Mouse (Mus musculus) hindbrain, embryonic 12.5 days (tissue): ENCODE results near the gene Dnajb8. TPM values are rescaled to one million over a fixed set of nuclear protein-coding genes. Genes with fewer than 3 reads are reported as not detected.

ENCODE experiments used
- ATAC-seq: fragments of 200-750 bp; cut with Nextera tagmentation; 2 replicates; pipeline ENCODE4 v1.8.0; 2017; ENCODE audit warnings: moderate TSS enrichment; ENCODE audit not compliant: low FRiP score
- H3K27ac ChIP-seq: fragments of 300-500 bp; sonication (generic); 2 replicates; pipeline ENCODE4 v1.5.1; 2016; ENCODE audit warnings: mild to moderate bottlenecking
- H3K27me3 ChIP-seq: fragments of 300-500 bp; sonication (generic); 2 replicates; pipeline ENCODE4 v1.6.1; 2016; ENCODE audit warnings: mild to moderate bottlenecking
- H3K36me3 ChIP-seq: fragments of 300-500 bp; sonication (generic); 2 replicates; pipeline ENCODE4 v1.6.1; 2016; ENCODE audit warnings: mild to moderate bottlenecking
- H3K4me1 ChIP-seq: fragments of 300-500 bp; sonication (generic); 2 replicates; pipeline ENCODE4 v1.6.1; 2016
- H3K4me2 ChIP-seq: fragments of 300-500 bp; sonication (generic); replicated peaks from 2 replicates; pipeline ENCODE4 v1.6.1; 2016; ENCODE audit warnings: mild to moderate bottlenecking
- H3K4me3 ChIP-seq: fragments of 300-500 bp; sonication (generic); 2 replicates; pipeline ENCODE4 v1.5.1; 2016; ENCODE audit warnings: mild to moderate bottlenecking
- H3K9ac ChIP-seq: fragments of 300-500 bp; sonication (generic); 2 replicates; pipeline ENCODE4 v1.6.1; 2016; ENCODE audit warnings: mild to moderate bottlenecking, moderate library complexity
- H3K9me3 ChIP-seq: fragments of 300-500 bp; sonication (generic); replicated peaks from 2 replicates; pipeline ENCODE4 v1.6.1; 2016; ENCODE audit warnings: mild to moderate bottlenecking
- WGBS: fragments of 180-500 bp; shearing (Covaris S2); methylation state at CpG from one replicate; pipeline ENCODE4 v1.1.7; 2016; 5-methylcytosine and 5-hydroxymethylcytosine counted together
- polyA plus RNA-seq: library from polyadenylated mRNA; unstranded; fragments of >200 nt; fragmentation: Nextera tagmentation; extraction: Ambion mirVana; gene quantifications from 2 replicates; pipeline ENCODE4 v1.2.1, GENCODE M21; 2016

The Dnajb8 gene
- polyA plus RNA-seq, 1 experiment from 2014 or later, result not detected

DNA sequence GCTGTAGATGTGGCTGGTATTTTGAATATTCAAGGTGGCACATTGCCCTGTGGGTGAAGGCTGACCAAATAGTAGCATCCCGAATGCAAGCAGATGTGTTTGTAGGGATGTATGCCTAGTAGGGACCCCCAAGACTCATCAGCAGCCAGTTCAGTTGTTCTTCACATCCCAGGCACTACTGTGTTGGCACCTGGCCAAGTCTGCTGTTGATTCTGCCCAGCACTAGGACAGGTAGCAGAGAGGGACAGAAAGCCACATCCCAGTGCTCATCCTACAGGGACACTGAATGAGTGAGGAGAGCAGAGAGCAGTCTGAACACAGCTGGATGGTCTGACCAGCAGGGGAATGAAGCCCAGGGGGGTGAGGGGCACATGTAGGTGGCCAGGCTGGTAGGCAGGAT is 27.2 kb downstream of the Dnajb8 start:
- Histone ChIP-seq H3K9me3 (no peaks in the 10 kb centered on the region), H3K4me1 (peaks cover 3% of the 10 kb centered on the region; the same call in 1 of the 2 replicates), H3K4me3 (no peak overlapping the region), H3K36me3 (no peaks in the 10 kb centered on the region), H3K27me3 (no peaks in the 10 kb centered on the region), H3K27ac (no peak overlapping the region), H3K4me2 (no peak overlapping the region), H3K9ac (no peak overlapping the region)
- ATAC-seq, result no peak
- WGBS, result 87% methylated on average over 1 of the region's 1 CpGs

DNA sequence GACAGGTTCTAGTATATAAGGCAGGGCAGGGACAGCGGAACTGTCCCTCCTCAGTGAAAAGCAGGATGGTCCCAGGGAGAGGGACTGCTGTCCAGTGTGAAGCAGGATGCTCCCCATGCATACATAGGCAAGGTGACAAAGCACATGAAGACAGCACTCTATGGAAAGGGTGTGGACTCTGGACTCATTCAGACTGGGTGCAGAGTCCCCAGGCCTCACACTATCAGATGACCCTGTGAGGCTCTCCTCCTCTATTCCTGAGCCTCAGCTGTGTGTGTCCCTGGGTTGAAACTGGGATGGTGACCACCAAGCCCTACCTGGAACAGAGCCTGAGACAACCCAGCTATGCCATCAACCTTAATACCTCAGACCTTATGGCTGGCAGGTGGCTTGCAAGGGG is 29.3 kb downstream of the Dnajb8 start:
- Histone ChIP-seq H3K27me3 (no peaks in the 10 kb centered on the region), H3K4me3 (no peak overlapping the region), H3K27ac (no peak overlapping the region), H3K4me1 (no peaks in the 10 kb centered on the region; the same call in 1 of the 2 replicates), H3K4me2 (no peak overlapping the region), H3K9me3 (no peaks in the 10 kb centered on the region), H3K36me3 (no peaks in the 10 kb centered on the region), H3K9ac (peak overlapping the region; percentile 8; the same call in 1 of the 2 replicates)
- ATAC-seq, result no peak
- WGBS, result 100% methylated on average over 1 of the region's 1 CpGs

DNA sequence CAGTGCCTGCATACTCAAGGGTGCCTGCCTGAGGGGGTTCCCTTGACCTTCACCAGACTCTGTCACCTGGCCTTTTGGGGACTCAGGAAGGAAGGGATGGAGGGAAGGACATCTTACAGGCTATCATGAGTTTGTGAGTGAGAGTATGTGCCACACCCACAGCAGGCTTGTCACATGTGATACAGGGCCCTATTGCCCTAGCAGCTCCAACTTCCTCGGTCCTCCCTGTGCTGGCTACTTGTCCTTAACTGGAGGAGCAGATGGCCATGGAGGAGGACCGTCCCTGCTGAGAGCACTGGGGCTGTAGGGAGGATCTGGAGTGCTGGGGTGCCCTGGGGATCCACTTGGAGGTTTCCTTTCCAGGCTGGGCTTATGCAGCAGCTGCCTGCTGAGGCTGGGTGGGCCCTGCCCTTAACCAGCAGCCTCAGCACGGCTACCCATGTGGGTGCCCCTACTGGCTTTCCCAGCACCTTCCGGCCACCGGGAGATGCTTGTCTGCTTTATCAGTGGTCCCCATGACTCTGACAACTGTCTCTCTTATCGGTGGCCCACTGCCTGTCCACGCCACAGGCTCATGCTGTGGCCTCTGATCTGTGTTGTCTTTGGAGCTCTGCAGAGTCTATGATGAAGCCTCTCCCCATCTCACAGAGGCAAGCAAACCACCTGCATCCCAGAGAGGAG is 29.9 kb downstream of the Dnajb8 start:
- 83% methylated on average over 7 of the region's 7 CpGs for WGBS
- no peak for ATAC-seq

DNA sequence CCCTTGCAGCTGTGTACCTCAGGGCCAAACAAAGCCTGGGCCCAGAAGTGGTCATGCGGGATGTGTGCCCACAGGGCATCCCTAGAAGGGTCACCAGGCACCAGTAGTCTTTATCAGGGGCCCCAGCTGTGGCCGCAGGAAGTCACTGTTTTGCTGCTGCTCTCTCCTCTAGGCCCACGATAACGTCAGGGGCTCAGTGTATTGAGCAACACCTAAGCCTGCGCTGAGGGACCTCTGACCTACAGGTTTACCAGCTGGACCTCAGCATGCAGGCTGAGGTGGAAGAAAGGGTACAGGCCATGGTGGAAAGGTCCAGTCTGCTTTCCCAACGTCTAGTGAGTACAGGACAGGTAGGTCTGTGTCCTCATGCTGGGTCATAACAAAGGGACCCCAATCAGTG is 32.0 kb downstream of the Dnajb8 start:
- no peak overlapping the region for H3K9ac ChIP-seq
- H3K4me3 ChIP-seq, result no peak overlapping the region
- H3K4me2 ChIP-seq, result no peak overlapping the region
- WGBS, result 83% methylated on average over 6 of the region's 6 CpGs
- no peaks in the 10 kb centered on the region for H3K4me1 ChIP-seq
- H3K9me3 ChIP-seq, result no peaks in the 10 kb centered on the region
- H3K36me3 ChIP-seq, result no peaks in the 10 kb centered on the region
- no peak for ATAC-seq
- no peaks in the 10 kb centered on the region for H3K27me3 ChIP-seq
- no peak overlapping the region for H3K27ac ChIP-seq

More for the DNA sequence above, 29.9 kb downstream of the Dnajb8 start:
- no peaks in the 10 kb centered on the region for H3K9me3 ChIP-seq
- H3K4me1 ChIP-seq, result no peaks in the 10 kb centered on the region
- H3K27ac ChIP-seq, result no peak overlapping the region
- H3K27me3 ChIP-seq, result no peaks in the 10 kb centered on the region
- H3K4me3 ChIP-seq, result no peak overlapping the region
- H3K4me2 ChIP-seq, result no peak overlapping the region
- H3K9ac ChIP-seq, result peak overlapping the region; percentile 8; the same call in 1 of the 2 replicates
- no peaks in the 10 kb centered on the region for H3K36me3 ChIP-seq

DNA sequence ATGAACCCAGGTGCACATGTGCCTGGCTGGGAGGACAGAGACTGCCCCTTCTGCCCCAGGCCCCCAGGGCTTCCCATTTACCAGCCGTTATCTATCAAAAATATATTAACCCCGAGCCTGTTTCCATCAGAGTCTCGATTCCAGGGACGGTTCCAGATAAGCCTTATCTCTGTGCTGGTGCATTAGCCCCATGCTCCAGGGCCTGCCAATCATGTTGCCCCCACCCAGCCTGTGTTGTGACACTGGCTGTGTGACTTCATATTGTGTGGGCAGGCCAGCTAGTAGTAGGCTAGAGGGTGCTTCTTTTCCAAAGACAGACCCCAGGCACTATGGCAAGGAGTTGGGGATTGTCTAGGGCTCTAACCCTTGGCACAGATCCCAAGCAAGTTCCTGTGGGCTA is 33.4 kb downstream of the Dnajb8 start:
- H3K27ac ChIP-seq, result no peak overlapping the region
- H3K9me3 ChIP-seq, result no peaks in the 10 kb centered on the region
- no peak overlapping the region for H3K4me2 ChIP-seq
- H3K27me3 ChIP-seq, result no peaks in the 10 kb centered on the region
- H3K4me1 ChIP-seq, result no peaks in the 10 kb centered on the region
- H3K4me3 ChIP-seq, result no peak overlapping the region
- H3K9ac ChIP-seq, result no peak overlapping the region
- ATAC-seq, result no peak
- 80% methylated on average over 4 of the region's 4 CpGs for WGBS
- no peaks in the 10 kb centered on the region for H3K36me3 ChIP-seq

DNA sequence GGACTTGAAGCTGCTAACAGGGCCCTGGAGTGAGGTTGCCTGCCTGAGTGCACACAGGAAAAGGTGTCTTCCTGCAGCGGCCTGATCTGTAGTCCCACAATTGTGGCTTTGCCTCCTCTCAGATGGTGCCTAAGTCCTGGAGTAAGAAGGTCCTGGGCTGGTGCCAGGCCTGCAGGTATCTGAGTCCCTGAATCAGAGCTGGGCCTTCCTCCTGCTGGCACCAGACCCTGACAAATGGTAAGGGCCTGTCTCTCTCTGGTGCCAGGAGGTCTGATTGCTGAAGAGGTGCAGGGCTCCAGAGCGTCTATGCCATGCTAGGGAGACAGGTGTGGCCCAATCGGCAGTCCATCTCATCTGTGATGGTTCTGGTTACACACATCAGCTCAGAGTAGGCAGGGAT is 37.6 kb downstream of the Dnajb8 start:
- ATAC-seq, result no peak
- Histone ChIP-seq H3K27me3 (no peaks in the 10 kb centered on the region), H3K4me3 (no peak overlapping the region), H3K36me3 (no peaks in the 10 kb centered on the region), H3K4me1 (peaks cover 9% of the 10 kb centered on the region), H3K9ac (no peak overlapping the region), H3K27ac (no peak overlapping the region), H3K9me3 (no peaks in the 10 kb centered on the region), H3K4me2 (no peak overlapping the region)
- 92% methylated on average over 3 of the region's 3 CpGs for WGBS

DNA sequence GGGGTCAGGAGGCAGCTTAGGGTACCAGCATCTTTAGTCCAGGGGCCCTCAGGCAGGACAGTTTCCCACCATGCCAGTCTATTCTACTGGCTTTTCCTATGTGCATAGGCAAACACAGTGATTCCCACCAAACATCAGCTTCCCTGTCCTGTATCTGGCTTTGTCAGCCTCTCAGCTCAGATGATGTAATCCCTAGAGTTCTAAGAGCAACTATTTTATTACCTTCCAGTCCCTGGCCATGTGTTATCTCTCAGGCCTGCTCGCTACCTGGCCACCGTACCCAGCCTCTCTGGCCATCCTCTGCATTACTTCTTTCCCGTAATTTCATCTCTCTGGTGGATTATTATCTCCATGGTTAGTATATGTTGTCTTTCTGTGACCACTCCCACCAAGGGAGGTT is 38.6 kb downstream of the Dnajb8 start:
- Histone ChIP-seq H3K9ac (no peak overlapping the region), H3K4me2 (no peak overlapping the region), H3K27me3 (no peaks in the 10 kb centered on the region), H3K36me3 (no peaks in the 10 kb centered on the region), H3K9me3 (no peaks in the 10 kb centered on the region), H3K4me3 (no peak overlapping the region), H3K4me1 (peaks cover 9% of the 10 kb centered on the region), H3K27ac (no peak overlapping the region)
- WGBS, result 91% methylated on average over 3 of the region's 3 CpGs
- no peak for ATAC-seq

DNA sequence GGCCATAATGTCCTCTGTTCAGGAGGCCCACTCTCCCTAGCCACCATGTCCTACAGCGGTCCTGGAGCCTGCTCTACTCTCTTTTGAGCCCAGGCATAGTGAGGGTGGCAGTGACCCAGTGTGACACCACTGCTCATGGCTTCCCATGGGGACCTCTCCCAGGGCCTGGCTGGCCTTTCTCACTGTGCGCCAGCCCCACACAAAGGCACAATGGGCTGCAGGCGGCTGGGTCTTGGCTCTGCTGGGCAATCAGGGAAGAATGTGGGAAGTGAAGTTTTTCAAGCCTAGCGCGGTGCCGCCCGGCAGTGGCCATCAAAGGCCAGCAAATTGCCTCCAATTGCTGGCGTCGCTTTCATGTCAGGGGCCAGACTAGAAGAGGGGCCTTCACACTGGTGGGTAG is 40.1 kb downstream of the Dnajb8 start:
- Histone ChIP-seq H3K27me3 (no peaks in the 10 kb centered on the region), H3K4me2 (no peak overlapping the region), H3K27ac (no peak overlapping the region), H3K4me3 (no peak overlapping the region), H3K36me3 (no peaks in the 10 kb centered on the region), H3K9me3 (no peaks in the 10 kb centered on the region), H3K4me1 (peaks cover 9% of the 10 kb centered on the region), H3K9ac (no peak overlapping the region)
- WGBS, result 32% methylated on average over 9 of the region's 9 CpGs
- no peak for ATAC-seq

DNA sequence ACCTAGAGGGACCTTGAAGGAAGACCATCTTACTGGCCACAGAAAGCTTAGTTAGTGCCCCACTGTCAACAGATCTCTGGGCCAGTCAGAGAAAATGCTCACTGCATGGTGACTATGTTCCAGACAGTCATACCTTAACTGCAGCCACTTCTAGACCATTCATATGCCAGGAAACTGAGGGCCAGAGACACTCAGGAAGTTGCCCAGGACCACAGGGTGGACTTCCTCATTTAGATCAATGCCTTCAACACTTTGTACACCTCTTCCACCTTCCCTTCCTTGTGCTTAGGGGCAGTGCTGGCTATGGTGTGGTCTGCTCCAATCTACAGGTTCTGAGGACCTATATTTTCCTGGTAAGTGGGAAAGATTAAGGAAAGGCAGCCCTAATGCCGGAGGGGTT is 43.3 kb downstream of the Dnajb8 start:
- Histone ChIP-seq H3K9ac (no peak overlapping the region), H3K9me3 (no peaks in the 10 kb centered on the region), H3K4me2 (no peak overlapping the region), H3K4me3 (no peak overlapping the region), H3K27ac (no peak overlapping the region), H3K4me1 (peaks cover 9% of the 10 kb centered on the region), H3K36me3 (no peaks in the 10 kb centered on the region), H3K27me3 (no peaks in the 10 kb centered on the region)
- 93% methylated on average over 1 of the region's 1 CpGs for WGBS
- no peak for ATAC-seq

DNA sequence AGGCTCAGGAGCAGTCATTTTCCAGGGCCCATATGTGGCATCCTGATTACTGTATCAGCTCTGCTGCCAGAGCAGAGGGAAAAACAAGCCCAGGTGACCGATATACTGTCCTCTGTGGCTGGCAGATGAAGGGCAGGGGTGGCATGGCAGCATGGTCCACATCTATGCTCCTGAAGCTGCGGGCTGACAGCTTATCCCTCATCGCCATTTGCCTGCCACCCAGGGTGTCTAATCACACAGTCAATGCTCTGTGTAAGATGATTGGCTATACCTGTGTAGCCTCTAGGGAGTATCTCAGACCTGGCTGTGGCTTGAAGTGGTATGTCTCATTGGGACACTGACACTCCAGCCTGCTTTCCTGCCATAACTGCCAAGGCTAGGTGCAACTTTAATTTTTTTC is 44.0 kb downstream of the Dnajb8 start:
- Histone ChIP-seq H3K27ac (no peak overlapping the region), H3K36me3 (no peaks in the 10 kb centered on the region), H3K9ac (no peak overlapping the region), H3K4me3 (no peak overlapping the region), H3K4me1 (peaks cover 9% of the 10 kb centered on the region), H3K4me2 (no peak overlapping the region), H3K27me3 (no peaks in the 10 kb centered on the region), H3K9me3 (no peaks in the 10 kb centered on the region)
- 83% methylated on average over 3 of the region's 3 CpGs for WGBS
- ATAC-seq, result no peak

DNA sequence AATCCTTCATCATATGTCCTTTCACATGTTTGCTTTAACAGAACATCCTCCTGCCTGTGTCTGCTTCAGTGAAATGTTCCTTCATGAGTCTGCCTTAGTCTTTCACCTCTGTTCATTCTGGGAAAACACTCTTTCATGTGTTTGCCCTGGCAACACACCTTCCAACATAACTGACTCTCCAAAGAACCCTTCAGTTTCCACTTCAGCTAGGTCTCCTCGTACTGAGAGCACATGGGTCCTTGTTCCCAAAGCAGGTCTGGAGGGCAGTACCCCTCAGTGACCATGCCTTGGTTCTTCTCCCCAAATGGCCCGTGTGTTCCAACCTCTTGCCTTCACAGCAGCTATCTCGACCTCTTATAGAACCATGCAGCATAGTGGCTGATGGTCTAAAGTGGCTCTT is 45.0 kb downstream of the Dnajb8 start:
- no peak for ATAC-seq
- no peaks in the 10 kb centered on the region for H3K27me3 ChIP-seq
- H3K9me3 ChIP-seq, result no peaks in the 10 kb centered on the region
- no peak overlapping the region for H3K4me3 ChIP-seq
- H3K9ac ChIP-seq, result no peak overlapping the region
- H3K36me3 ChIP-seq, result no peaks in the 10 kb centered on the region
- no peak overlapping the region for H3K4me2 ChIP-seq
- H3K27ac ChIP-seq, result no peak overlapping the region
- 88% methylated on average over 3 of the region's 3 CpGs for WGBS
- H3K4me1 ChIP-seq, result peaks cover 9% of the 10 kb centered on the region

DNA sequence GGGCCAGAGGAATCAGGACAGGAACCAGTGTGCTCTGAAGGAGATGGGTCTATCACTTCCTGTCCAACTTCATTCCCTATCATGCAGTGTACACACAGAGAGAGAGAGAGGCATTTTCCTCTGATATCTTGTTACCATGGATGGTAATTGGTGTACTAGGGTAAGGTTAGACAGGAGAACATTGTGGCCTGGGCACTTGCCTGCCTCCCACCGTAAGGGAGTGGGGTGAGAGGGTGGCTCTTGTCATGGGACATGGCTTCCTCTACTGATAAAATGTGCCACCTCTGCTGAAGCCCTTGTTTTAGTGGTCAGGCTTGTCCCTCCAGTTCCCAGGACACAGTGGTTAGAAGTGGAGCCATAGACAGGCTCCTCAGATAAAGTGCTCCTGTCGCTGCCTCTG is 45.9 kb downstream of the Dnajb8 start:
- WGBS, result 93% methylated on average over 2 of the region's 2 CpGs
- H3K27ac ChIP-seq, result no peak overlapping the region
- no peak for ATAC-seq

DNA sequence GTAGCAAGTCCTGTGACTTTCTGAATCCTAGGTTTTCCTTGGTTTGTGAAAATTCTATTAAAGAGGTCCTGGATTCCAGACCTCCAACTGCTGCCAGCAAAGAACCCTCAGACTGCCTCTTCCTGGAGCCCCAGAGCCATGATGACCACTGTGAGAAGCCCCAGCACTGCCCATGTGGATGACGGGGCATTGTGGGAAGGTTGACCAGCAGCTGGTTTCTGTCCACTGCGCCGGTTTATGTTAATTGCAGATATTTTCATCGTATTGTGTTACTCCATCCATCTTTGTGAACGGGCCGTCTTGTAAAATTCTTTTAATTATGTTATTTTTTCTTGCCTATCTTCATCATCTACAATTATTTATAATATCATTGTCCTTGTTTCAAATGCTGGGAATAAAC is 52.6 kb downstream of the Dnajb8 start:
- no peak for ATAC-seq
- Histone ChIP-seq H3K4me1 (no peaks in the 10 kb centered on the region), H3K36me3 (no peaks in the 10 kb centered on the region), H3K9me3 (no peaks in the 10 kb centered on the region), H3K27ac (no peak overlapping the region), H3K4me3 (no peak overlapping the region), H3K4me2 (no peak overlapping the region), H3K9ac (no peak overlapping the region), H3K27me3 (no peaks in the 10 kb centered on the region)
- 92% methylated on average over 6 of the region's 6 CpGs for WGBS

More for the DNA sequence above, 45.9 kb downstream of the Dnajb8 start:
- Histone ChIP-seq H3K9me3 (no peaks in the 10 kb centered on the region), H3K27me3 (no peaks in the 10 kb centered on the region), H3K4me2 (no peak overlapping the region), H3K36me3 (no peaks in the 10 kb centered on the region), H3K9ac (no peak overlapping the region), H3K4me3 (no peak overlapping the region), H3K4me1 (peaks cover 1% of the 10 kb centered on the region; the same call in 1 of the 2 replicates)
